Mouse (Mus musculus) ES-E14 (cell line): ENCODE measurements around the gene Phactr2. TPM values are rescaled to one million over a fixed set of nuclear protein-coding genes. Genes with fewer than 3 reads are reported as not detected.
"Not testable (repeated sequence)": the region's sequence is repeated elsewhere in the genome, so short reads cannot be mapped to it uniquely, and the experiment has no call there.

ENCODE experiments used
- DNase-seq: peaks from one replicate; pipeline ENCODE4 v3.0.0-alpha.2; 2013; ENCODE audit warnings: low read depth, low spot score
- H3K27ac ChIP-seq: 2 replicates; pipeline ENCODE4 v1.5.1; 2012; ENCODE audit warnings: low read depth, mild to moderate bottlenecking, low read length, moderate library complexity, mixed read lengths; ENCODE audit not compliant: poor library complexity, insufficient read depth, severe bottlenecking
- H3K36me3 ChIP-seq: 2 replicates; pipeline ENCODE4 v1.6.1; 2012; ENCODE audit warnings: mild to moderate bottlenecking, low read length, moderate library complexity, mixed read lengths; ENCODE audit not compliant: control insufficient read depth, poor library complexity, insufficient read depth, severe bottlenecking
- H3K4me1 ChIP-seq, 2 experiments: fragments of 150-350 bp in 1 of 2; sonication (generic) in 1 of 2; 2 replicates each; pipeline ENCODE4 v1.6.1; 2012; ENCODE audit warnings: low read length in 2 of 2, mild to moderate bottlenecking in 1 of 2, mixed read lengths in 1 of 2; ENCODE audit not compliant: control insufficient read depth in 2 of 2, insufficient read depth in 2 of 2, poor library complexity in 1 of 2
- H3K4me3 ChIP-seq, 2 experiments: fragments of 150-350 bp in 1 of 2; sonication (generic) in 1 of 2; 2 replicates each; pipeline ENCODE4 v1.5.1; 2012; ENCODE audit warnings: low read length in 2 of 2, low read depth in 1 of 2, mild to moderate bottlenecking in 1 of 2, mixed read lengths in 1 of 2; ENCODE audit not compliant: insufficient read depth in 1 of 2, poor library complexity in 1 of 2, severe bottlenecking in 1 of 2
- H3K9ac ChIP-seq: 2 replicates; pipeline ENCODE4 v1.6.1; 2012; ENCODE audit warnings: low read depth, mild to moderate bottlenecking, low read length, mixed read lengths; ENCODE audit not compliant: poor library complexity, insufficient read depth, severe bottlenecking
- H3K9me3 ChIP-seq: fragments of 150-350 bp; sonication (generic); 2 replicates; pipeline ENCODE4 v1.6.1; 2012; ENCODE audit warnings: low read depth, mild to moderate bottlenecking, low read length; ENCODE audit not compliant: control insufficient read depth, insufficient read depth
- CHD2 ChIP-seq: IDR thresholded peaks from 2 replicates; pipeline ENCODE4 v1.6.1; 2014; ENCODE audit warnings: mild to moderate bottlenecking, low read depth, low read length, inconsistent platforms
- HCFC1 ChIP-seq: IDR thresholded peaks from 2 replicates; pipeline ENCODE4 v1.6.1; 2012; ENCODE audit warnings: low read length, inconsistent platforms, borderline replicate concordance; ENCODE audit not compliant: insufficient read depth
- MAFK ChIP-seq: IDR thresholded peaks from 2 replicates; pipeline ENCODE4 v1.6.1; 2014; ENCODE audit warnings: mild to moderate bottlenecking, low read depth, low read length, inconsistent platforms; ENCODE audit not compliant: insufficient read depth
- ZC3H11A ChIP-seq: IDR thresholded peaks from 2 replicates; pipeline ENCODE4 v1.6.1; 2012; ENCODE audit warnings: low read depth, mild to moderate bottlenecking, inconsistent platforms, low read length, borderline replicate concordance
- ZNF384 ChIP-seq: IDR thresholded peaks from 2 replicates; pipeline ENCODE4 v1.6.1; 2012; ENCODE audit warnings: low read depth, low read length, inconsistent platforms
- in situ Hi-C, 2 experiments: fragments of 600-800 bp; cut with MboI; formaldehyde crosslinking; loops; one replicate each; pipeline ENCODE4 v1.15.1; 2025; ENCODE audit warnings: low sequenced_read_pairs in 2 of 2, inconsistent platforms in 1 of 2; ENCODE audit not compliant: unreplicated experiment in 2 of 2
- total RNA-seq: library from RNA; depleted of rRNA; stranded (reverse); fragments of 300-350 nt; gene quantifications from 2 replicates; pipeline ENCODE4 v1.2.3, GENCODE M21; 2012

Phactr2 gene
- total RNA-seq, 1 experiment, result 2.2 TPM

- TF ChIP-seq MAFK (no peak), ZNF384 (no peak), CHD2 (no peak), ZC3H11A (no peak), HCFC1 (no peak)
- DNase-seq, result no peak
- in situ Hi-C loops, result no loop called here
Observed at GRCm38 (mm10) chr10:13196872-13197507, 277.2 kb downstream of the Phactr2 start.

DNA sequence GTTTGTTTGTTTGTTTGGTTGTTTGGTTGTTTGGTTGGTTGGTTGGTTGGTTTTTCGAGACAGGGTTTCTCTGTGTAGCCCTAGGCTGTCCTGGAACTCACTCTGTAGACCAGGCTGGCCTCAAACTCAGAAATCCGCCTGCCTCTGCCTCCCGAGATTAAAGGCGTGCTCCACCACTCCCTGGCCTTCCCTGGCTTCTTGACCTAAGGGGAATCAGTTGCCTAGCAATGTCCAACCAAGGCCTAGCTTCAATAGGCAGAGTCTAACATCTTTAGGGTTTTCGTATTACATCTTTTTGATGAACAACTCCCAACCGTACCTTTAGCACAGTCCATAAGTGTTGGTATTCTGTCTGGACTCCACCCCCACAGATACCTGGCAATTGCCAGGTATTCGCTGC, 280.7 kb downstream of the Phactr2 start:
- H3K4me1 ChIP-seq, H3K27ac ChIP-seq, H3K9ac ChIP-seq, DNase-seq, in situ Hi-C loops, H3K36me3 ChIP-seq, H3K9me3 ChIP-seq: not testable (repeated sequence)
- H3K4me3 ChIP-seq, result peak overlapping the region in 1 of 2 experiments; percentile 98; a peak in 2 of 4 replicates

More at GRCm38 (mm10) chr10:13196872-13197507, 277.2 kb downstream of the Phactr2 start:
- H3K9me3 ChIP-seq, result no peaks in the 10 kb centered on the region
- no peaks in the 10 kb centered on the region for H3K36me3 ChIP-seq
- no peaks in the 10 kb centered on the region for H3K4me1 ChIP-seq
- H3K27ac ChIP-seq, result no peak overlapping the region
- no peak overlapping the region for H3K4me3 ChIP-seq
- no peak overlapping the region for H3K9ac ChIP-seq

DNA sequence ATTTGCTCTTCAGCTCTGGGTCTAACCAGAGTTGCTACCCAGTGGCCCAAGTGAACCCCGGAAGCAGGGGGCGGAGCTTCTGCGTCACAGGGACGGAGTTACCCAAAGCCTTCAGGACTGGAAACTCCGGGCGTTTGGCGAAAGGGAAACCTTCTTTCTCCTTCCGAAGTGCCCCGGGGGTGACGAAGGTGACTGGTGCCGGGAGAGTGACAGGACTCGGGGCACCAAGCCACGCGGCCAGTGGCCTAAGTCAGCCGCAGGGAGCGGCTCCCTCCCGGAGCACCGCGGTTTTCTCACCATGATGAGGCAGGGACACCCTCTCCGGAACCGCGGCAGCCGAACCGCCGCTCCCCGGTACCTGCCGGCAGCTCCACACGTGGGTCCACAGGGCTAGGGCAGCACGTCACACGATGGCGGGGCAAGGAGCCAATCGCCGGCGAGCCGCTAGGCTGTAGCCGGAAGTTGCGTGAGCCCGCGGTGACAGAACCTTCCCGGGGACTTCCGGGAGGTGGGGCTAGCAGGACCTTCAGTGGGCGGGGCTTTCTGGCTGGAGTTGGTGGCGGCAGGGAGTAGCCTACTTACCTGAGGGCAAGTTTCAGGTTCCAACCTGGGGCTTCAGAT, 281.4 kb downstream of the Phactr2 start, which contains the start of gene Ltv1:
TSS of gene Ltv1 (minus strand) at position 438 of the 621 bp plus-strand sequence.
- Histone ChIP-seq H3K4me1 (no peaks in the 10 kb centered on the region), H3K9me3 (no peaks in the 10 kb centered on the region), H3K9ac (peak within 1 kb of the TSS; percentile 97), H3K27ac (peak within 1 kb of the TSS; percentile 89), H3K4me3 (peak within 1 kb of the TSS; percentile 90 to 98), H3K36me3 (peaks cover 13% of the 10 kb centered on the region)
- peak; percentile 92 for DNase-seq
- TF ChIP-seq HCFC1 (peak; percentile 64; the same call in 1 of the 2 replicates), MAFK (no peak)
- in situ Hi-C loops, result no loop called here

DNA sequence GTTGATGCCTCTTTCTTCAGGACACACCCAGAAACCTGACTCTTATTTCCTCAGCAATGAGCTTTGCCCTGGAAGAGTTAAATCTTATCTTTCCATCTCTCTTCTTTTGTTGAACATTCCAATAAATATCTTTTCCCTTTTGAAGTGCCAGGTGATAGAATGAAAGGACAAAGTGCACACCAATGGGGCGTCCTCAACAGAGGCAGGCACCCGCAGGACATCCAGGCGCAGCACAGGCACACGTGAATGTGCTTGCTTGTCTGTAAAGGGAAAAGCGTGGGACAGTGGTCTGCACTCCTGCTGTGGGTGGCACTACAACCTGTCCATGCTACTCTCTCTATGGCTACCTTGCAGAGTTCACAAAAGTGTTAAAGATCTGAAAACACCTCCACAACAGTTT, 284.3 kb downstream of the Phactr2 start:
- TF ChIP-seq MAFK (no peak), ZNF384 (no peak), ZC3H11A (no peak), HCFC1 (no peak), CHD2 (no peak)

GRCm38 (mm10) chr10:13186754-13187153, 287.5 kb downstream of the Phactr2 start:
- in situ Hi-C loops, result no loop called here
- TF ChIP-seq HCFC1, result no peak
- no peak for TF ChIP-seq ZNF384
- TF ChIP-seq CHD2, result no peak
- TF ChIP-seq ZC3H11A, result no peak
- Histone ChIP-seq H3K9ac (no peak overlapping the region), H3K36me3 (peaks cover 37% of the 10 kb centered on the region), H3K4me3 (no peak overlapping the region), H3K27ac (no peak overlapping the region), H3K4me1 (no peaks in the 10 kb centered on the region), H3K9me3 (no peaks in the 10 kb centered on the region)
- no peak for DNase-seq

More for the DNA sequence above, 284.3 kb downstream of the Phactr2 start:
- no peak overlapping the region for H3K4me3 ChIP-seq
- no peak overlapping the region for H3K27ac ChIP-seq
- H3K9me3 ChIP-seq, result no peaks in the 10 kb centered on the region
- no peaks in the 10 kb centered on the region for H3K4me1 ChIP-seq
- H3K36me3 ChIP-seq, result peaks cover 24% of the 10 kb centered on the region
- H3K9ac ChIP-seq, result no peak overlapping the region
- no peak for DNase-seq
- in situ Hi-C loops, result no loop called here
